Mouse (Mus musculus) monocyte, adult 5-6 weeks (primary cell): Measurements from ENCODE around the gene Clec12a. TPM values are rescaled to one million over a fixed set of nuclear protein-coding genes. Genes with fewer than 3 reads are reported as not detected.

ENCODE experiments used
- total RNA-seq: library from RNA; stranded (forward); fragments of 200-1000, 200-491, 200-594 nt; gene quantifications from 3 replicates; pipeline ENCODE4 v1.2.3, GENCODE M21; 2017

The Clec12a gene
- total RNA-seq, 1 experiment from 2014 or later, result 190 TPM

Other genes starting within 250 kb of the Clec12a start
- 0.29 TPM in 1 of 3 replicates, not detected in the others for gene Clec2e, start 241.8 kb upstream of the Clec12a start, total RNA-seq
- gene Clec2d, start 162.1 kb upstream of the Clec12a start, total RNA-seq, result 222 to 328 TPM (median 282 TPM) in 3 replicates
- gene Cd69, start 67.3 kb upstream of the Clec12a start, total RNA-seq, result 122 to 324 TPM (median 301 TPM) in 3 replicates
- gene 4922502D21Rik, start 10.9 kb upstream of the Clec12a start, total RNA-seq, result 0.76 to 0.85 TPM in 2 of 3 replicates, not detected in the other
- gene Clec12b, start 43.2 kb downstream of the Clec12a start, total RNA-seq, result not detected in 3 replicates
- 4.3 to 125 TPM (median 16.0 TPM) in 3 replicates for gene Clec1b, start 54.6 kb downstream of the Clec12a start, total RNA-seq
- gene Clec9a, start 66.2 kb downstream of the Clec12a start, total RNA-seq, result 2.2 to 5.2 TPM (median 3.1 TPM) in 3 replicates
- 1.1 to 2.3 TPM in 2 of 3 replicates, not detected in the other for gene Clec1a, start 109.3 kb downstream of the Clec12a start, total RNA-seq
- 8.4 to 15.7 TPM (median 11.1 TPM) in 3 replicates for gene Olr1, start 164.5 kb downstream of the Clec12a start, total RNA-seq
- 1.9 TPM in 1 of 3 replicates, not detected in the others for gene Tmem52b, start 169.9 kb downstream of the Clec12a start, total RNA-seq
- gene Gabarapl1, start 190.5 kb downstream of the Clec12a start, total RNA-seq, result 27.9 to 39.7 TPM (median 35.0 TPM) in 3 replicates
- gene Klre1, start 235.2 kb downstream of the Clec12a start, total RNA-seq, result 390 to 1,008 TPM (median 400 TPM) in 3 replicates
- 278 to 891 TPM (median 296 TPM) in 3 replicates for gene Klrd1, start 249.1 kb downstream of the Clec12a start, total RNA-seq